Mouse (Mus musculus): ENCODE measurements at regions not wholly inside any gene's neighbourhood (a gene's known extent, or its start where the extent isn't known, plus 50 kb on each side); places are given as distances from the start of the nearest gene placed in this dataset.

- Histone ChIP-seq H3K27me3 (ENCODE audit: insufficient read depth, low read length) (no peaks in the 10 kb centered on the region), H3K4me2 (ENCODE audit: low read length) (no peak overlapping the region), H3K9ac (ENCODE audit: low read depth, low read length) (no peak overlapping the region), H3K9me3 (replicated peaks; ENCODE audit: low read length) (no peaks in the 10 kb centered on the region), H3K27ac (no peak overlapping the region), H3K36me3 (ENCODE audit: insufficient read depth, low read length) (no peaks in the 10 kb centered on the region), H3K4me1 (replicated peaks; ENCODE audit: insufficient read depth, low read length) (peaks cover 9% of the 10 kb centered on the region), H3K4me3 (replicated peaks; ENCODE audit: low read depth, low read length) (no peak overlapping the region)
- TF ChIP-seq CTCF (IDR thresholded peaks at IDR 0.05; ENCODE audit: low read depth), result no peak
- DNase-seq (ENCODE audit: low spot score) (no peak), ATAC-seq (replicated peaks; ENCODE audit: low FRiP score, low read depth) (no peak)
- 100% methylated on average over 1 of the region's 1 CpGs for WGBS
Observed at GRCm38 (mm10) chr10:120726369-120726768, 172.5 kb downstream of the Msrb3 start.

- WGBS, result 11% methylated on average over 15 of the region's 15 CpGs
- Histone ChIP-seq H3K36me3 (ENCODE audit: insufficient read depth, low read length) (no peaks in the 10 kb centered on the region), H3K27me3 (ENCODE audit: insufficient read depth, low read length) (no peaks in the 10 kb centered on the region), H3K9me3 (replicated peaks; ENCODE audit: low read length) (no peaks in the 10 kb centered on the region), H3K4me1 (replicated peaks; ENCODE audit: insufficient read depth, low read length) (peaks cover 14% of the 10 kb centered on the region), H3K27ac (no peak overlapping the region), H3K9ac (ENCODE audit: low read depth, low read length) (no peak overlapping the region), H3K4me2 (ENCODE audit: low read length) (peak overlapping the region; percentile 42), H3K4me3 (replicated peaks; ENCODE audit: low read depth, low read length) (no peak overlapping the region)
- DNase-seq (ENCODE audit: low spot score) (no peak), ATAC-seq (replicated peaks; ENCODE audit: low FRiP score, low read depth) (no peak)
- TF ChIP-seq CTCF (IDR thresholded peaks at IDR 0.05; ENCODE audit: low read depth), result no peak
Observed at GRCm38 (mm10) chr10:120721956-120722532, 176.9 kb downstream of the Msrb3 start.

GRCm38 (mm10) chr10:120720981-120721380 lies 177.9 kb downstream of the Msrb3 start:
- DNase-seq (ENCODE audit: low spot score) (peak; percentile 52), ATAC-seq (replicated peaks; ENCODE audit: low FRiP score, low read depth) (no peak)
- no peaks in the 10 kb centered on the region for H3K36me3 ChIP-seq (ENCODE audit: insufficient read depth, low read length)
- H3K9ac ChIP-seq (ENCODE audit: low read depth, low read length), result no peak overlapping the region
- H3K27me3 ChIP-seq (ENCODE audit: insufficient read depth, low read length), result no peaks in the 10 kb centered on the region
- WGBS, result 29% methylated on average over 3 of the region's 3 CpGs
- H3K4me3 ChIP-seq (replicated peaks; ENCODE audit: low read depth, low read length), result no peak overlapping the region
- H3K4me1 ChIP-seq (replicated peaks; ENCODE audit: insufficient read depth, low read length), result peaks cover 14% of the 10 kb centered on the region
- no peak overlapping the region for H3K4me2 ChIP-seq (ENCODE audit: low read length)
- TF ChIP-seq CTCF (IDR thresholded peaks at IDR 0.05; ENCODE audit: low read depth), result no peak
- no peak overlapping the region for H3K27ac ChIP-seq
- no peaks in the 10 kb centered on the region for H3K9me3 ChIP-seq (replicated peaks; ENCODE audit: low read length)

GRCm38 (mm10) chr10:120720061-120720460 lies 178.8 kb downstream of the Msrb3 start:
- DNase-seq (ENCODE audit: low spot score), result peak; percentile 42
- 19% methylated on average over 3 of the region's 3 CpGs for WGBS
- ATAC-seq (replicated peaks; ENCODE audit: low FRiP score, low read depth), result no peak
- no peak for TF ChIP-seq CTCF (IDR thresholded peaks at IDR 0.05; ENCODE audit: low read depth)
- Histone ChIP-seq H3K4me3 (replicated peaks; ENCODE audit: low read depth, low read length) (no peak overlapping the region), H3K27me3 (ENCODE audit: insufficient read depth, low read length) (no peaks in the 10 kb centered on the region), H3K27ac (peak overlapping the region; percentile 20; the same call in 1 of the 2 replicates), H3K9ac (ENCODE audit: low read depth, low read length) (no peak overlapping the region), H3K4me2 (ENCODE audit: low read length) (no peak overlapping the region), H3K9me3 (replicated peaks; ENCODE audit: low read length) (no peaks in the 10 kb centered on the region), H3K4me1 (replicated peaks; ENCODE audit: insufficient read depth, low read length) (peaks cover 14% of the 10 kb centered on the region), H3K36me3 (ENCODE audit: insufficient read depth, low read length) (no peaks in the 10 kb centered on the region)

- ATAC-seq (replicated peaks; ENCODE audit: low FRiP score, low read depth) (peak; percentile 82), DNase-seq (ENCODE audit: low spot score) (peak; percentile 94)
- Histone ChIP-seq H3K27ac (peak overlapping the region; percentile 71), H3K36me3 (ENCODE audit: insufficient read depth, low read length) (no peaks in the 10 kb centered on the region), H3K4me1 (replicated peaks; ENCODE audit: insufficient read depth, low read length) (peaks cover 10% of the 10 kb centered on the region), H3K27me3 (ENCODE audit: insufficient read depth, low read length) (no peaks in the 10 kb centered on the region), H3K9me3 (replicated peaks; ENCODE audit: low read length) (no peaks in the 10 kb centered on the region), H3K9ac (ENCODE audit: low read depth, low read length) (no peak overlapping the region), H3K4me2 (ENCODE audit: low read length) (peak overlapping the region; percentile 15; the same call in 1 of the 2 replicates), H3K4me3 (replicated peaks; ENCODE audit: low read depth, low read length) (no peak overlapping the region)
- no peak for TF ChIP-seq CTCF (IDR thresholded peaks at IDR 0.05; ENCODE audit: low read depth)
- WGBS, result 24% methylated on average over 11 of the region's 11 CpGs
Observed at GRCm38 (mm10) chr10:120717159-120717567, 181.7 kb downstream of the Msrb3 start.

GRCm38 (mm10) chr10:120716391-120716790 lies 182.5 kb downstream of the Msrb3 start:
- H3K9ac ChIP-seq (ENCODE audit: low read depth, low read length), result no peak overlapping the region
- TF ChIP-seq CTCF (IDR thresholded peaks at IDR 0.05; ENCODE audit: low read depth), result peak; percentile 49; the same call in 1 of the 2 replicates
- H3K4me3 ChIP-seq (replicated peaks; ENCODE audit: low read depth, low read length), result no peak overlapping the region
- H3K36me3 ChIP-seq (ENCODE audit: insufficient read depth, low read length), result no peaks in the 10 kb centered on the region
- H3K4me1 ChIP-seq (replicated peaks; ENCODE audit: insufficient read depth, low read length), result peaks cover 4% of the 10 kb centered on the region; the same call in 1 of the 2 replicates
- WGBS, result 75% methylated on average over 6 of the region's 6 CpGs
- no peak overlapping the region for H3K4me2 ChIP-seq (ENCODE audit: low read length)
- no peaks in the 10 kb centered on the region for H3K9me3 ChIP-seq (replicated peaks; ENCODE audit: low read length)
- peak overlapping the region; percentile 71 for H3K27ac ChIP-seq
- ATAC-seq (replicated peaks; ENCODE audit: low FRiP score, low read depth) (no peak), DNase-seq (ENCODE audit: low spot score) (no peak)
- H3K27me3 ChIP-seq (ENCODE audit: insufficient read depth, low read length), result no peaks in the 10 kb centered on the region
